Mouse (Mus musculus): ENCODE measurements around the gene Ssbp3. TPM values are rescaled to one million over a fixed set of nuclear protein-coding genes. Genes with fewer than 3 reads are reported as not detected.
A peak's percentile ranks its signal among the peaks of the same experiment; 100 is the strongest.

Gene Ssbp3
- polyA plus RNA-seq, 1 experiment = 130 TPM

GRCm38 (mm10) chr4:106866845-106867244 lies 43.7 kb upstream of the Ssbp3 start:
- Histone ChIP-seq H3K27ac (ENCODE audit: control insufficient read depth, insufficient read depth, low read length) (no peak overlapping the region), H3K36me3 (ENCODE audit: control insufficient read depth, insufficient read depth, low read length) (no peaks in the 10 kb centered on the region), H3K4me1 (replicated peaks; ENCODE audit: control insufficient read depth, insufficient read depth, low read length) (peaks cover 31% of the 10 kb centered on the region), H3K27me3 (ENCODE audit: control insufficient read depth, insufficient read depth, low read length) (no peaks in the 10 kb centered on the region), H3K4me3 (ENCODE audit: control insufficient read depth, insufficient read depth, low read length) (no peak overlapping the region)
- no peak for TF ChIP-seq CTCF (IDR thresholded peaks at IDR 0.05; ENCODE audit: borderline replicate concordance, control insufficient read depth, extremely low read depth, insufficient read depth, low read length, poor library complexity)
- TF ChIP-seq POLR2A (IDR thresholded peaks at IDR 0.05; ENCODE audit: control insufficient read depth, extremely low read depth, insufficient read depth, low read length, poor library complexity) = no peak
- DNase-seq = no peak
- 87% methylated on average over 7 of the region's 7 CpGs for WGBS

DNA sequence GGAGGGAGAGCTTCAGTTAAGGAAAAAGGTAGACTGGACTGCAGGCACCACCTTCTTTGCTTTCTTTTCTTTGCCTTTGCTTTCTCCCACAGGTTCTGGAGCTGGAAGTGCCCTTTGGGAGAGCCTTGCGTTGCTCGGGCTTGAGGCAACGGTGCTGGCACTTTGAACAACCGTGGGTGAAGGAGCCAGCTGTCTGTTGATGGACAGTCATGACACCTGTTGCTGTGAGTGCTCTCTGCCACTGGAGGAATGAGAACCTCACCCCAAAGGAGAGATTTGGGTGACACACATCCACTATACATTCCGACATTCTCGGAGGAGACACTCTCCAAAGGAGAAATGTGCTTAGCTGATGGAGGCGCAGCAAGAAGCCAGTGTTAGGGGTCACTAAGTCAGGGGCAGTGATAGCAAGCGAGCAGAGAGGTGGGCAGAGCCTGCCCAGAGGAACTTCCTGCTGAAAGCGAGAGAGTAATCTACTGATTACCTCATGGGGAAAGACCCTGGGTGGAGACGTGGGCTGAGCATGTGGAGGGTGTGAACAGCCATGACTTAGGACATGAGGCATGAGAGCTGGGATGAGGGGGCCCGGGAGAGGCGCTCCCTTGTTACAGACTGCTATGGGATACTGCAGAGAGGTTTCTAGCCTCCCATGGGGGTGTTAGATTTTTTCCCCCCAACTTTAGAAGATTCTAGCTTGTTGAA lies 41.6 kb upstream of the Ssbp3 start:
- H3K4me3 ChIP-seq (ENCODE audit: control insufficient read depth, insufficient read depth, low read length) = no peak overlapping the region
- DNase-seq = no peak
- 66% methylated on average over 12 of the region's 12 CpGs for WGBS
- TF ChIP-seq CTCF (IDR thresholded peaks at IDR 0.05; ENCODE audit: borderline replicate concordance, control insufficient read depth, extremely low read depth, insufficient read depth, low read length, poor library complexity) = no peak
- TF ChIP-seq POLR2A (IDR thresholded peaks at IDR 0.05; ENCODE audit: control insufficient read depth, extremely low read depth, insufficient read depth, low read length, poor library complexity) = no peak
- H3K36me3 ChIP-seq (ENCODE audit: control insufficient read depth, insufficient read depth, low read length) = no peaks in the 10 kb centered on the region
- H3K27me3 ChIP-seq (ENCODE audit: control insufficient read depth, insufficient read depth, low read length) = no peaks in the 10 kb centered on the region
- no peak overlapping the region for H3K27ac ChIP-seq (ENCODE audit: control insufficient read depth, insufficient read depth, low read length)
- H3K4me1 ChIP-seq (replicated peaks; ENCODE audit: control insufficient read depth, insufficient read depth, low read length) = peaks cover 28% of the 10 kb centered on the region

DNA sequence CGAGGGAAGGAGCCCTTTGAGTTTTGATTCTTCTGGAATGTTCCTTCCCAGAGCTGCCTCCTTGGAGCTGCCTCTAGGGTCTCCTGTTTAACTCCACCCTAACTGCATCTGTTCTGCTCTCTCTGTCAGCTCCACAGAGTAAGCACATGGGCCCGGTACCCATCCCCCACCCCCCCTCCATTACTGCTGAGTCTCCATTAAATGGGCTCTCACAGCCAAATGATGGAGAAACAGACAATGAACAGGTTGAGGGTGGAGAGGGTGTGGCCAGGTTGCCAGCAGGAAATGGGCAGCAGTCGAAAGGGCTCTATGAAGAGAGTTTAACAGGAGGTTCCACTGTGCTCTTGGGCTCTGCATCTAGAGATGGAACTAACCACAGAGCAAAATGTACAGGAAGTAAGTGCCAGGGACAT lies 41.0 kb upstream of the Ssbp3 start:
- no peak overlapping the region for H3K4me3 ChIP-seq (ENCODE audit: control insufficient read depth, insufficient read depth, low read length)
- WGBS = 49% methylated on average over 3 of the region's 3 CpGs
- no peak for TF ChIP-seq CTCF (IDR thresholded peaks at IDR 0.05; ENCODE audit: borderline replicate concordance, control insufficient read depth, extremely low read depth, insufficient read depth, low read length, poor library complexity)
- TF ChIP-seq POLR2A (IDR thresholded peaks at IDR 0.05; ENCODE audit: control insufficient read depth, extremely low read depth, insufficient read depth, low read length, poor library complexity) = no peak
- H3K27ac ChIP-seq (ENCODE audit: control insufficient read depth, insufficient read depth, low read length) = peak overlapping the region; percentile 2; the same call in 1 of the 2 replicates
- H3K36me3 ChIP-seq (ENCODE audit: control insufficient read depth, insufficient read depth, low read length) = no peaks in the 10 kb centered on the region
- H3K27me3 ChIP-seq (ENCODE audit: control insufficient read depth, insufficient read depth, low read length) = no peaks in the 10 kb centered on the region
- peak; percentile 20 for DNase-seq
- peaks cover 28% of the 10 kb centered on the region for H3K4me1 ChIP-seq (replicated peaks; ENCODE audit: control insufficient read depth, insufficient read depth, low read length)

DNA sequence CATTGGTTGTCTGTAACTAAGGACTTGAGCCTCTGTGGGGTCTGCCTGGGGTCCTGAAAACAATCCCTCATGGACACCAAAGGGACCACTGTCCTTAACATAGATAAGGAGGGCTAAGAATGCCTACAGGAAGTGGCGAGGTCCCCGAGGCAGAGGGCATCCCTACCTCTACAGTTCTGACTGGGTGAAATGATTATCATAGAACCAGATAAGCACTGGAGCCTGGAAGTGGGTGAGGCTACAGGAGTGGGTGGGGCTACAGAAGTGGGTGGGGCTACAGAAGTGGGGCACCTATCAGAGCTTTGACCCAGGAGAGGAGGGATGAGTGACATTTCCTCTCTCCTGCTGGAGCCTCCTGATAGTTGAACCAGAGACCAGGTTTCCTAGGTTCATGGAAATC lies 39.9 kb upstream of the Ssbp3 start:
- H3K27me3 ChIP-seq (ENCODE audit: control insufficient read depth, insufficient read depth, low read length) = no peaks in the 10 kb centered on the region
- DNase-seq = peak; percentile 24
- no peak overlapping the region for H3K4me3 ChIP-seq (ENCODE audit: control insufficient read depth, insufficient read depth, low read length)
- H3K4me1 ChIP-seq (replicated peaks; ENCODE audit: control insufficient read depth, insufficient read depth, low read length) = peaks cover 21% of the 10 kb centered on the region
- no peak overlapping the region for H3K27ac ChIP-seq (ENCODE audit: control insufficient read depth, insufficient read depth, low read length)
- WGBS = 24% methylated on average over 2 of the region's 2 CpGs
- TF ChIP-seq CTCF (IDR thresholded peaks at IDR 0.05; ENCODE audit: borderline replicate concordance, control insufficient read depth, extremely low read depth, insufficient read depth, low read length, poor library complexity) (no peak), POLR2A (IDR thresholded peaks at IDR 0.05; ENCODE audit: control insufficient read depth, extremely low read depth, insufficient read depth, low read length, poor library complexity) (no peak)
- H3K36me3 ChIP-seq (ENCODE audit: control insufficient read depth, insufficient read depth, low read length) = no peaks in the 10 kb centered on the region

- TF ChIP-seq CTCF (IDR thresholded peaks at IDR 0.05; ENCODE audit: borderline replicate concordance, control insufficient read depth, extremely low read depth, insufficient read depth, low read length, poor library complexity) (no peak), POLR2A (IDR thresholded peaks at IDR 0.05; ENCODE audit: control insufficient read depth, extremely low read depth, insufficient read depth, low read length, poor library complexity) (no peak)
- H3K27me3 ChIP-seq (ENCODE audit: control insufficient read depth, insufficient read depth, low read length) = no peaks in the 10 kb centered on the region
- H3K4me3 ChIP-seq (ENCODE audit: control insufficient read depth, insufficient read depth, low read length) = no peak overlapping the region
- no peak overlapping the region for H3K27ac ChIP-seq (ENCODE audit: control insufficient read depth, insufficient read depth, low read length)
- no peaks in the 10 kb centered on the region for H3K36me3 ChIP-seq (ENCODE audit: control insufficient read depth, insufficient read depth, low read length)
- 95% methylated on average over 7 of the region's 7 CpGs for WGBS
- H3K4me1 ChIP-seq (replicated peaks; ENCODE audit: control insufficient read depth, insufficient read depth, low read length) = peaks cover 11% of the 10 kb centered on the region
- DNase-seq = no peak
These were observed 36.0 kb upstream of the Ssbp3 start for GRCm38 (mm10) chr4:106874501-106874900.

DNA sequence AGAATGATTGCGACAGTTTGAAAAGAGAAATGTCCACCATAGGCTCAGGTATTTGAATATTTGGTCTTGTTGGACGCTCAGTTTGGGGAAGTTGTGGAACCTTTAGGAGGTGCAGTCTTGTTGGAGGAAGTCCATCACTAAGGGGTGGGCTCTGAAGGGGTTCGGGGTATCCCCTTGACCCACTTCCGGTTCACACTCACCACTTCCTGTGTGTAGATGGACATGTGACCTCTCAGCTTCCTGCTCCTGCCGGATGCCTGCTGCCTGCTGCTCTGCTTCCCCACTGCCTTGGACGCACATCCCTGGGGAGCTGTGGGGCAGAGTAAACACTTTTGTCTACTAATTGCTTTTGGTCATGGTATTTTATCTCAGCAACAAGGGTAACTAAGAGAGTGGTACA lies 29.4 kb upstream of the Ssbp3 start:
- Histone ChIP-seq H3K36me3 (ENCODE audit: control insufficient read depth, insufficient read depth, low read length) (no peaks in the 10 kb centered on the region), H3K27ac (ENCODE audit: control insufficient read depth, insufficient read depth, low read length) (no peak overlapping the region), H3K27me3 (ENCODE audit: control insufficient read depth, insufficient read depth, low read length) (no peaks in the 10 kb centered on the region), H3K4me1 (replicated peaks; ENCODE audit: control insufficient read depth, insufficient read depth, low read length) (peaks cover 3% of the 10 kb centered on the region), H3K4me3 (ENCODE audit: control insufficient read depth, insufficient read depth, low read length) (no peak overlapping the region)
- TF ChIP-seq CTCF (IDR thresholded peaks at IDR 0.05; ENCODE audit: borderline replicate concordance, control insufficient read depth, extremely low read depth, insufficient read depth, low read length, poor library complexity) (no peak), POLR2A (IDR thresholded peaks at IDR 0.05; ENCODE audit: control insufficient read depth, extremely low read depth, insufficient read depth, low read length, poor library complexity) (no peak)
- DNase-seq = no peak
- 48% methylated on average over 6 of the region's 6 CpGs for WGBS
